Mouse (Mus musculus): ENCODE results near the gene Six5.

GRCm38 (mm10) chr7:19078732-19079131 lies 15.7 kb upstream of the Six5 start:
- TF ChIP-seq MAFK (IDR thresholded peaks at IDR 0.05; ENCODE audit: insufficient read depth, low read depth, low read length) (no peak), ZC3H11A (IDR thresholded peaks at IDR 0.05; ENCODE audit: borderline replicate concordance, low read depth, low read length) (no peak), CHD2 (IDR thresholded peaks at IDR 0.05; ENCODE audit: low read depth, low read length) (no peak)

Data from ES-E14 (cell line).